Mouse (Mus musculus): Measurements from ENCODE around the gene Mall. TPM values are rescaled to one million over a fixed set of nuclear protein-coding genes. Genes with fewer than 3 reads are reported as not detected.

Mall gene
- polyA plus RNA-seq, 1 experiment from 2014 or later: 8.1 TPM

- Histone ChIP-seq H3K4me1 (replicated peaks) (peaks cover 30% of the 10 kb centered on the region), H3K27ac (peak overlapping the region; percentile 37), H3K9me3 (replicated peaks) (no peaks in the 10 kb centered on the region), H3K4me3 (peak overlapping the region; percentile 40), H3K36me3 (no peaks in the 10 kb centered on the region), H3K4me2 (peak overlapping the region; percentile 69), H3K27me3 (peaks cover 5% of the 10 kb centered on the region), H3K9ac (no peak overlapping the region)
- WGBS: 41% methylated on average over 15 of the region's 15 CpGs
- no peak; the same call in 1 of the 2 replicates for ATAC-seq (replicated peaks; ENCODE audit: insufficient number of reproducible peaks, insufficient read depth, low FRiP score, low read depth)
Observed at GRCm38 (mm10) chr2:127728661-127729450, 876 bp downstream of the Mall start.

GRCm38 (mm10) chr2:127728146-127728545 lies 1.6 kb downstream of the Mall start:
- Histone ChIP-seq H3K4me3 (peak overlapping the region; percentile 40; the same call in 1 of the 2 replicates), H3K27ac (peak overlapping the region; percentile 37), H3K36me3 (no peaks in the 10 kb centered on the region), H3K27me3 (peaks cover 5% of the 10 kb centered on the region), H3K9me3 (replicated peaks) (no peaks in the 10 kb centered on the region), H3K4me2 (peak overlapping the region; percentile 69), H3K4me1 (replicated peaks) (peaks cover 36% of the 10 kb centered on the region), H3K9ac (no peak overlapping the region)
- ATAC-seq (replicated peaks; ENCODE audit: insufficient number of reproducible peaks, insufficient read depth, low FRiP score, low read depth): no peak
- 69% methylated on average over 6 of the region's 6 CpGs for WGBS

- Histone ChIP-seq H3K27me3 (no peaks in the 10 kb centered on the region; the same call in 1 of the 2 replicates), H3K27ac (peak overlapping the region; percentile 89), H3K4me2 (no peak overlapping the region), H3K4me1 (replicated peaks) (peaks cover 29% of the 10 kb centered on the region), H3K9me3 (replicated peaks) (no peaks in the 10 kb centered on the region), H3K9ac (no peak overlapping the region), H3K36me3 (no peaks in the 10 kb centered on the region), H3K4me3 (no peak overlapping the region)
- ATAC-seq (replicated peaks; ENCODE audit: insufficient number of reproducible peaks, insufficient read depth, low FRiP score, low read depth): no peak
- 58% methylated on average over 4 of the region's 4 CpGs for WGBS
Observed at GRCm38 (mm10) chr2:127723193-127723592, 6.5 kb downstream of the Mall start.

GRCm38 (mm10) chr2:127722176-127722892 lies 7.4 kb downstream of the Mall start:
- no peak overlapping the region for H3K9ac ChIP-seq
- WGBS: 25% methylated on average over 7 of the region's 7 CpGs
- H3K4me3 ChIP-seq: no peak overlapping the region
- peak overlapping the region; percentile 89 for H3K27ac ChIP-seq
- no peaks in the 10 kb centered on the region; the same call in 1 of the 2 replicates for H3K27me3 ChIP-seq
- peaks cover 27% of the 10 kb centered on the region for H3K4me1 ChIP-seq (replicated peaks)
- H3K36me3 ChIP-seq: no peaks in the 10 kb centered on the region
- H3K4me2 ChIP-seq: no peak overlapping the region
- peak; percentile 93 for ATAC-seq (replicated peaks; ENCODE audit: insufficient number of reproducible peaks, insufficient read depth, low FRiP score, low read depth)
- no peaks in the 10 kb centered on the region for H3K9me3 ChIP-seq (replicated peaks)

DNA sequence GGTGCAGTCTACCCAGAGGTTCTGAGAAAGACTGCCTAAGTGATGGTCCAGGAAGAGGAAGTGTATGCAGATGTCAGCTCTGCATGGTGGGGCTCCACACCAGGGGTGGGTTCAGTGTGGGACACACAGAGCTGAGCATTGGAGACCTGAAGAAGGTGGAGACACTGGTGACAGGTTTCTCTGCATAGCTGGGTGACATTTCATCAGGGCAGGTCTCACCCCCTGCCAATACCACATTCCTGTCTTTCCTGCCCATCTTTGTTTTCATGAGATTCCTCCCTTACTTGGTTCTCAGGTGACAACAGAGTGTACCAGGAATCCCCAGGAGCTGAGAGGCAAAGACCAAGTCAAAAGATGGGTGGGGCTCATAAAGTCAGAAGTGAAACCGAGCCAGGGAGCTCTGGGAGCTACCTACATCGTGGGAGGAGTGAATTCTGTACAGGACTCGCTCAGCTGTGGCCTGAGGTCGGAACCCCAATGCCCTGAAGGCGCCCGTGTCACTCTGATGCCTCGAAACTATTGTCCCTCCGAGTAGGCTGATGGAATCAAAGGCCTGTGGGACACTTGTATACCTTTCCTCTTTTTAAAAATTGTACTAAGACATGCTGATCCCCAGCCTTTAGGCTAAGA lies 10.8 kb downstream of the Mall start:
- H3K9ac ChIP-seq: no peak overlapping the region
- no peak for ATAC-seq (replicated peaks; ENCODE audit: insufficient number of reproducible peaks, insufficient read depth, low FRiP score, low read depth)
- no peak overlapping the region for H3K4me2 ChIP-seq
- no peaks in the 10 kb centered on the region for H3K27me3 ChIP-seq
- 67% methylated on average over 8 of the region's 8 CpGs for WGBS
- no peaks in the 10 kb centered on the region for H3K9me3 ChIP-seq (replicated peaks)
- H3K36me3 ChIP-seq: no peaks in the 10 kb centered on the region
- no peak overlapping the region for H3K27ac ChIP-seq
- no peak overlapping the region for H3K4me3 ChIP-seq
- H3K4me1 ChIP-seq (replicated peaks): peaks cover 22% of the 10 kb centered on the region

DNA sequence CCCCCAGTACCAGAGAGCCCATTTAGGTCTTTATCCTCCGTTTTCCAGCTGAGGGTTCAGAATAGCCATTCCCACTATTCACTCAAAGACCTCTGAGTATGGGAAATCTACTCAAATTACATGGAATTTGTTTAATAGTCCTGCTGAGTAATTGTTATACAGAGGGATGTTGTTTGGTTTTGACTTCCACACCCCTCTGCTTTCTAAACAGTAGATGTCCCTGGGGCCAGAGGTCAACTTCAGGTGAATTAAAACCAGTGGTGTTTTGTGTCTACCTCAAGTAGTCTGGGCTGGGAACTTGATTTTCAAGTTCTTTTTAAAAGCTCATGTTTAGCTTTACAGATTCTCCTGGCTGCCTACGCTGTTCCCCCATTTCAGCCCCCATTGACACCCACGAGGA lies 15.0 kb downstream of the Mall start:
- 74% methylated on average over 3 of the region's 3 CpGs for WGBS
- no peak for ATAC-seq (replicated peaks; ENCODE audit: insufficient number of reproducible peaks, insufficient read depth, low FRiP score, low read depth)

DNA sequence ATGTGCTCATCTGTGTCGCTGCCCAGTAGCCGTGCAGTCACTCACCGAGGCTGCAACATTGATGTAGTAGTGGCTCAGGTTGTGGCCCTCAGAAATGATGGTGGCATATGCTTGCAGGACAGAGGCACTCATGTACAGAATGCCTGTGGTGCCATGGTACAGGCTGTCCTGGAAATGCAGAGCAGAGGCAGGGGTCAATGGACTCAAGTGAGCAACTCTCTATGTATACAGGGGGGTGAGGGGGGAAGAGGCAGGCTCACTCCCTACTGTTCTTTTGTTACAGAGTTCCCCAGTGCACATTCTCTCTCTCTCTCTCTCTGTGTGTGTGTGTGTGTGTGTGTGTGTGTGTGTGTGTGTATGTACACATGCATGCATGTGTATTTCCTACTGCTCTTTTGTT lies 20.9 kb downstream of the Mall start:
- Histone ChIP-seq H3K27me3 (no peaks in the 10 kb centered on the region), H3K9me3 (replicated peaks) (no peaks in the 10 kb centered on the region), H3K36me3 (no peaks in the 10 kb centered on the region), H3K4me1 (replicated peaks) (no peaks in the 10 kb centered on the region), H3K9ac (no peak overlapping the region), H3K4me3 (no peak overlapping the region), H3K27ac (no peak overlapping the region), H3K4me2 (no peak overlapping the region)
- no peak for ATAC-seq (replicated peaks; ENCODE audit: insufficient number of reproducible peaks, insufficient read depth, low FRiP score, low read depth)
- WGBS: 77% methylated on average over 3 of the region's 3 CpGs

More for the DNA sequence above, 15.0 kb downstream of the Mall start:
- H3K4me3 ChIP-seq: no peak overlapping the region
- no peak overlapping the region for H3K9ac ChIP-seq
- no peaks in the 10 kb centered on the region for H3K9me3 ChIP-seq (replicated peaks)
- H3K36me3 ChIP-seq: no peaks in the 10 kb centered on the region
- no peaks in the 10 kb centered on the region for H3K4me1 ChIP-seq (replicated peaks)
- no peaks in the 10 kb centered on the region for H3K27me3 ChIP-seq
- H3K27ac ChIP-seq: no peak overlapping the region
- H3K4me2 ChIP-seq: no peak overlapping the region

GRCm38 (mm10) chr2:127708060-127708459 lies 21.7 kb downstream of the Mall start:
- Histone ChIP-seq H3K36me3 (no peaks in the 10 kb centered on the region), H3K9ac (no peak overlapping the region), H3K4me1 (replicated peaks) (no peaks in the 10 kb centered on the region), H3K4me3 (no peak overlapping the region), H3K27ac (no peak overlapping the region), H3K9me3 (replicated peaks) (no peaks in the 10 kb centered on the region), H3K4me2 (no peak overlapping the region), H3K27me3 (no peaks in the 10 kb centered on the region)
- no peak for ATAC-seq (replicated peaks; ENCODE audit: insufficient number of reproducible peaks, insufficient read depth, low FRiP score, low read depth)
- WGBS: 64% methylated on average over 3 of the region's 3 CpGs

DNA sequence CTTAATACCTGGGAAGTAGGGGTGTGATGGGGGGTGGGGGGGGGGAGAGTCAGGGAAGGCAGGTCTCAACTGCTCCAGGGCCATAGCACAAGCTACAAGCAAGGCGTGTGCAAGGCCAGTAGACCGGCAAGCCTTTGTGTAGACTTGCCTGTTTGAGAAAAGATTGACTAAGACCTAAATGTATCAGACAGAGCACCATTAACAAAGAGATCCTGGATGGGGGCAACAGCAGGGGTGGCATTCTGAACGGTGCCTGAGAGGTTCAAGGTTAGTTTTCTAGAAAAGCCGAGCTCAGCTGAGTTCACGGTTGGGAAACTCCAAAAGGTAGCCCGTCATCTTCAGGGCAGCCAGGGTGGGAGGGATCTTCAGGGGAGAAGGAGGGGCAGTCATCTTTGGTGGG lies 24.5 kb downstream of the Mall start:
- no peak for ATAC-seq (replicated peaks; ENCODE audit: insufficient number of reproducible peaks, insufficient read depth, low FRiP score, low read depth)
- 85% methylated on average over 6 of the region's 6 CpGs for WGBS

GRCm38 (mm10) chr2:127689239-127689638 lies 40.5 kb downstream of the Mall start:
- H3K27me3 ChIP-seq: no peaks in the 10 kb centered on the region
- H3K4me3 ChIP-seq: no peak overlapping the region
- no peaks in the 10 kb centered on the region for H3K9me3 ChIP-seq (replicated peaks)
- no peak overlapping the region for H3K27ac ChIP-seq
- WGBS: 85% methylated on average over 4 of the region's 4 CpGs
- H3K4me2 ChIP-seq: no peak overlapping the region
- no peak overlapping the region for H3K9ac ChIP-seq
- ATAC-seq (replicated peaks; ENCODE audit: insufficient number of reproducible peaks, insufficient read depth, low FRiP score, low read depth): no peak
- H3K4me1 ChIP-seq (replicated peaks): no peaks in the 10 kb centered on the region
- no peaks in the 10 kb centered on the region for H3K36me3 ChIP-seq

More for the DNA sequence above, 24.5 kb downstream of the Mall start:
- H3K27me3 ChIP-seq: no peaks in the 10 kb centered on the region
- no peak overlapping the region for H3K9ac ChIP-seq
- H3K4me2 ChIP-seq: no peak overlapping the region
- H3K36me3 ChIP-seq: no peaks in the 10 kb centered on the region
- no peaks in the 10 kb centered on the region for H3K9me3 ChIP-seq (replicated peaks)
- H3K27ac ChIP-seq: no peak overlapping the region
- no peaks in the 10 kb centered on the region for H3K4me1 ChIP-seq (replicated peaks)
- H3K4me3 ChIP-seq: no peak overlapping the region

DNA sequence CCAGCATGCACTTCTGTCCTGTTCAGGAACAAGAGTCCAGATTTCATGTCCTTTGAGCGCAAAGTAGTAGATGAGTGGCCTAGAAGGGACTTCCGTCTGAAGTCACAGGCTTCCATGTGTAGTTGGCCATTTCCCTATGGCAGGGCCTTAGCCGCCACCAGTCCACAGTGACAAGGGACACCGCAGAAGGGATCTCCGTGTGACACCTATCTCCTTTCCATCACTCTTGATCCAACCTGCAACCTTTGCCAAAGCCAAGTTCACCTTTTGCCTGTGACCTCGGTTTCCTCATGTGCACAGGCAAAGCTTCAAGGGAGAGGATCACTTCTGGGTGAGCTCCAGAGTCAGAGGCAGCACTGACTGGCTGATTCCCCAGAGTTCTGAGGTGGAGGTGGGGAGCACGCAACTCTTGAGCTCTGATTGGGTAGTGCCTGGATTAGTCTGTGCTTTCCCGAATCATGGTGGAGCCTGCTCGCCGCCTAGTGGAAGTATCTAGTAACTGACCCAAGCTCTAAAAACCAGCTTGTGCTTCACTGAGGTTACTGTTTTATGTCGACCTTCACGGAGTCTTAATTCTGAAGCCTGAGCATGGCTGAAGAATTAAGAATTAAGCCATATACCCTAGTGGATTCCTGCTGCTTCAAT lies 45.9 kb downstream of the Mall start:
- Histone ChIP-seq H3K9ac (no peak overlapping the region), H3K36me3 (no peaks in the 10 kb centered on the region), H3K27ac (no peak overlapping the region), H3K9me3 (replicated peaks) (no peaks in the 10 kb centered on the region), H3K4me3 (no peak overlapping the region), H3K4me2 (no peak overlapping the region), H3K4me1 (replicated peaks) (no peaks in the 10 kb centered on the region), H3K27me3 (no peaks in the 10 kb centered on the region; the same call in 1 of the 2 replicates)
- WGBS: 36% methylated on average over 12 of the region's 12 CpGs
- ATAC-seq (replicated peaks; ENCODE audit: insufficient number of reproducible peaks, insufficient read depth, low FRiP score, low read depth): no peak

Measured in heart, embryonic 15.5 days (tissue).